Mouse (Mus musculus): ENCODE data around the gene Atp6v0d1.
"Not testable (repeated sequence)": the region's sequence is repeated elsewhere in the genome, so short reads cannot be mapped to it uniquely, and the experiment has no call there.

The Atp6v0d1 gene

GRCm38 (mm10) chr8:105573427-105573826 is 7.6 kb upstream of the Atp6v0d1 start:
- DNase-seq: peak; percentile 84

- DNase-seq: no peak
Measured at GRCm38 (mm10) chr8:105571810-105572209, 6.0 kb upstream of the Atp6v0d1 start.

GRCm38 (mm10) chr8:105566703-105567595 is 1.1 kb upstream of the Atp6v0d1 start:
- DNase-seq: peak; percentile 23

- DNase-seq: no peak
Measured at GRCm38 (mm10) chr8:105565401-105565881, 406 bp downstream of the Atp6v0d1 start.

GRCm38 (mm10) chr8:105564573-105565229 is 1.1 kb downstream of the Atp6v0d1 start:
- not testable (repeated sequence) for DNase-seq

GRCm38 (mm10) chr8:105563871-105564270 is 2.0 kb downstream of the Atp6v0d1 start:
- DNase-seq: no peak

- no peak for DNase-seq
Measured at GRCm38 (mm10) chr8:105562863-105563262, 3.0 kb downstream of the Atp6v0d1 start.

GRCm38 (mm10) chr8:105555230-105555629 is 10.6 kb downstream of the Atp6v0d1 start:
- no peak for DNase-seq

GRCm38 (mm10) chr8:105554087-105554486 is 11.8 kb downstream of the Atp6v0d1 start:
- DNase-seq: peak; percentile 87

GRCm38 (mm10) chr8:105552824-105553223 is 13.0 kb downstream of the Atp6v0d1 start:
- DNase-seq: no peak

GRCm38 (mm10) chr8:105552032-105552431 is 13.8 kb downstream of the Atp6v0d1 start:
- DNase-seq: no peak

- no peak for DNase-seq
Measured at GRCm38 (mm10) chr8:105550083-105550482, 15.8 kb downstream of the Atp6v0d1 start.

GRCm38 (mm10) chr8:105549506-105549905 is 16.3 kb downstream of the Atp6v0d1 start:
- DNase-seq: no peak

GRCm38 (mm10) chr8:105546384-105547350 is 19.2 kb downstream of the Atp6v0d1 start:
- DNase-seq: peak; percentile 69

- peak; percentile 46 for DNase-seq
Measured at GRCm38 (mm10) chr8:105545249-105545648, 20.6 kb downstream of the Atp6v0d1 start.

GRCm38 (mm10) chr8:105544544-105545205 is 21.2 kb downstream of the Atp6v0d1 start:
- DNase-seq: peak; percentile 46

GRCm38 (mm10) chr8:105543703-105544102 is 22.1 kb downstream of the Atp6v0d1 start:
- no peak for DNase-seq

- DNase-seq: no peak
Measured at GRCm38 (mm10) chr8:105542808-105543207, 23.0 kb downstream of the Atp6v0d1 start.

- no peak for DNase-seq
Measured at GRCm38 (mm10) chr8:105542032-105542656, 23.7 kb downstream of the Atp6v0d1 start.

- no peak for DNase-seq
Measured at GRCm38 (mm10) chr8:105538940-105539339, 26.9 kb downstream of the Atp6v0d1 start.

GRCm38 (mm10) chr8:105537011-105537677 is 28.7 kb downstream of the Atp6v0d1 start:
- no peak for DNase-seq

Measured in lung, postnatal 10 days (tissue).